Mouse (Mus musculus): Measurements from ENCODE around the gene Srbd1.

GRCm38 (mm10) chr17:85995086-85995485 lies 149.9 kb downstream of the Srbd1 start:
- no peak for TF ChIP-seq POLR2A (IDR thresholded peaks at IDR 0.05; ENCODE audit: insufficient read length, low read depth)
- TF ChIP-seq TCF12 (IDR thresholded peaks at IDR 0.05; ENCODE audit: insufficient read depth, poor library complexity, severe bottlenecking) = no peak
- no peak for TF ChIP-seq USF1 (IDR thresholded peaks at IDR 0.05; ENCODE audit: low read depth)
